8 mouse cellular contexts compared by ENCODE assay signal in genomic region chr10:31608441-31609065, GRCm38 (mm10). TPM values are rescaled to one million over a fixed set of nuclear protein-coding genes. Genes with fewer than 3 reads are reported as not detected.
DNase-seq lines count a peak whose midpoint lies in the region; ATAC-seq and TF ChIP-seq lines count a peak whose summit lies in the region.

No protein-coding gene starts in this region.

- H3K27me3 ChIP-seq in thymus, adult 2 months (ENCODE audit: control insufficient read depth, insufficient read depth, low read length) = no peaks in the 10 kb centered on the region; the same call in 1 of the 2 replicates
- H3K27me3 ChIP-seq in intestine, embryonic 16.5 days (replicated peaks; ENCODE audit: control insufficient read depth, insufficient read depth, low read length) = no peaks in the 10 kb centered on the region
- H3K27me3 ChIP-seq in liver, embryonic 16.5 days (ENCODE audit: control insufficient read depth, insufficient read depth, low read depth, low read length) = peaks cover 20% of the 10 kb centered on the region

- no peak for TF ChIP-seq CTCF in thymus, adult 2 months (IDR thresholded peaks at IDR 0.05; ENCODE audit: borderline replicate concordance, control insufficient read depth, extremely low read depth, insufficient read depth, low read length, poor library complexity)
- TF ChIP-seq CTCF in olfactory bulb, adult 2 months (IDR thresholded peaks at IDR 0.05; ENCODE audit: insufficient read depth, low read depth, low read length) = no peak

- intact Hi-C loops in gastrocnemius, postnatal 14 days (cut with DNase I; ENCODE audit: low total_unique reads) = loop anchor here (10.0 kb wide), 1 partner anchor 84 kb away; no protein-coding TSS in a partner anchor

- H3K9ac ChIP-seq in intestine, embryonic 16.5 days (ENCODE audit: low read depth, low read length) = peak overlapping the region; percentile 97
- H3K9ac ChIP-seq in liver, embryonic 16.5 days (ENCODE audit: low read depth, low read length) = peak overlapping the region; percentile 66

- no peak for DNase-seq in thymus, adult 2 months
- DNase-seq in thymus, postnatal 25 days = no peak
- DNase-seq in cerebellum, postnatal 10 days = peak; percentile 62 to 63
- DNase-seq in gastrocnemius, postnatal 14 days = peak; percentile 48
- no peak for DNase-seq in frontal cortex, postnatal 14 days (ENCODE audit: low spot score in 2 of 2)

- no peaks in the 10 kb centered on the region for H3K9me3 ChIP-seq in intestine, embryonic 16.5 days (ENCODE audit: control insufficient read depth, low read length)
- no peaks in the 10 kb centered on the region for H3K9me3 ChIP-seq in liver, embryonic 16.5 days (replicated peaks; ENCODE audit: control insufficient read depth, low read length)

- H3K4me3 ChIP-seq in thymus, adult 2 months (ENCODE audit: control insufficient read depth, insufficient read depth, low read length) = peak overlapping the region; percentile 23
- peak overlapping the region; percentile 86 for H3K4me3 ChIP-seq in intestine, embryonic 16.5 days (ENCODE audit: low read length)
- peak overlapping the region; percentile 65 for H3K4me3 ChIP-seq in liver, embryonic 16.5 days (ENCODE audit: low read depth, low read length)
- H3K4me3 ChIP-seq in olfactory bulb, adult 2 months (ENCODE audit: insufficient read depth, low read depth, low read length) = peak overlapping the region; percentile 90

- ATAC-seq in intestine, embryonic 16.5 days = peak; percentile 52
- ATAC-seq in liver, embryonic 16.5 days (ENCODE audit: low read depth) = peak; percentile 17; the same call in 1 of the 2 replicates

- H3K36me3 ChIP-seq in thymus, adult 2 months (ENCODE audit: control insufficient read depth, insufficient read depth, low read length) = no peaks in the 10 kb centered on the region
- no peaks in the 10 kb centered on the region for H3K36me3 ChIP-seq in intestine, embryonic 16.5 days (ENCODE audit: control insufficient read depth, insufficient read depth, low read length)
- no peaks in the 10 kb centered on the region for H3K36me3 ChIP-seq in liver, embryonic 16.5 days (ENCODE audit: control insufficient read depth, insufficient read depth)

- no peak overlapping the region for H3K27ac ChIP-seq in thymus, adult 2 months (ENCODE audit: control insufficient read depth, insufficient read depth, low read length)
- H3K27ac ChIP-seq in intestine, embryonic 16.5 days (ENCODE audit: low read length) = peak overlapping the region; percentile 86
- H3K27ac ChIP-seq in liver, embryonic 16.5 days (ENCODE audit: low read length) = no peak overlapping the region
- H3K27ac ChIP-seq in olfactory bulb, adult 2 months (ENCODE audit: insufficient read depth, low read depth, low read length) = peak overlapping the region; percentile 78

- no peak for TF ChIP-seq POLR2A in thymus, adult 2 months (IDR thresholded peaks at IDR 0.05; ENCODE audit: control insufficient read depth, extremely low read depth, insufficient read depth, low read length, poor library complexity)
- no peak for TF ChIP-seq POLR2A in olfactory bulb, adult 2 months (IDR thresholded peaks at IDR 0.05; ENCODE audit: insufficient read depth, low read depth, low read length)

- WGBS in thymus, adult 2 months = 4% methylated on average over 60 of the region's 60 CpGs
- WGBS in intestine, embryonic 16.5 days = under 1% methylated on average over 46 of the region's 60 CpGs
- 2% methylated on average over 33 of the region's 60 CpGs for WGBS in liver, embryonic 16.5 days (ENCODE audit: insufficient replicate concordance)
- WGBS in olfactory bulb, adult 2 months = under 1% methylated on average over 57 of the region's 60 CpGs

- H3K4me1 ChIP-seq in thymus, adult 2 months (replicated peaks; ENCODE audit: control insufficient read depth, insufficient read depth, low read length) = no peaks in the 10 kb centered on the region
- peaks cover 22% of the 10 kb centered on the region for H3K4me1 ChIP-seq in intestine, embryonic 16.5 days (ENCODE audit: control insufficient read depth, insufficient read depth, low read length)
- no peaks in the 10 kb centered on the region for H3K4me1 ChIP-seq in liver, embryonic 16.5 days (ENCODE audit: control insufficient read depth, low read depth, low read length)
- H3K4me1 ChIP-seq in olfactory bulb, adult 2 months (ENCODE audit: control insufficient read depth, insufficient read depth, low read length) = peaks cover 6% of the 10 kb centered on the region; the same call in 1 of the 2 replicates

- peak overlapping the region; percentile 80 for H3K4me2 ChIP-seq in intestine, embryonic 16.5 days (ENCODE audit: low read depth, low read length)
- H3K4me2 ChIP-seq in liver, embryonic 16.5 days (ENCODE audit: low read depth, low read length) = peak overlapping the region; percentile 61

RNA-seq across cellular contexts. Expression of gene Rnf217, which starts 0.4 kb away (rescaled TPM):
- polyA plus RNA-seq in thymus, adult 2 months (2012; rRNA removed) = 0.42 and 0.45 TPM in 2 replicates
- total RNA-seq in gastrocnemius, postnatal 14 days (2021) = 1 to 10 TPM; 6.0 to 6.7 TPM
- 0.97 and 1.1 TPM in 2 replicates for polyA plus RNA-seq in intestine, embryonic 16.5 days (2015; fragmentation: Nextera tagmentation; extraction: Ambion mirVana)
- polyA plus RNA-seq in liver, embryonic 16.5 days (2015; fragmentation: Nextera tagmentation; extraction: Ambion mirVana) = 0.15 TPM in 2 replicates
- polyA plus RNA-seq in olfactory bulb, adult 2 months (2012; ENCODE audit: insufficient read depth, insufficient read length, low replicate concordance, missing spikeins) = not detected in 2 replicates

Comparison
In these comparisons a context has a peak if more than half of its experiments do, and no peak if none do; other contexts are left out.
1. DNase-seq: peak in cerebellum, postnatal 10 days (2 of 2) and gastrocnemius, postnatal 14 days (single experiment); none in thymus, adult 2 months (single experiment), thymus, postnatal 25 days (single experiment) and frontal cortex, postnatal 14 days (0 of 2).
2. H3K27ac ChIP-seq: peak in intestine, embryonic 16.5 days (single experiment) and olfactory bulb, adult 2 months (single experiment); none in thymus, adult 2 months (single experiment) and liver, embryonic 16.5 days (single experiment).
3. H3K4me3 ChIP-seq: peak in every context shown above with its lines; median percentile 90 in olfactory bulb, adult 2 months; 86 in intestine, embryonic 16.5 days; 65 in liver, embryonic 16.5 days; 23 in thymus, adult 2 months.